Mouse (Mus musculus) thymus, adult 2 months (tissue): ENCODE measurements around the gene Olfr1371.
A peak's percentile ranks its signal among the peaks of the same experiment; 100 is the strongest.

Experiments used
- CTCF ChIP-seq: fragments of 200-500 bp; IDR thresholded peaks from 2 replicates; pipeline ENCODE4 v1.5.1; 2012; ENCODE audit warnings: mild to moderate bottlenecking, control low read depth, low read length, moderate library complexity, borderline replicate concordance; ENCODE audit not compliant: control insufficient read depth, poor library complexity, insufficient read depth; ENCODE audit errors: extremely low read depth
- POLR2A ChIP-seq: fragments of 200-500 bp; IDR thresholded peaks from 2 replicates; pipeline ENCODE4 v1.6.1; 2012; ENCODE audit warnings: mild to moderate bottlenecking, low read length, control low read depth, moderate library complexity; ENCODE audit not compliant: control insufficient read depth, poor library complexity, insufficient read depth; ENCODE audit errors: extremely low read depth

- TF ChIP-seq CTCF: peak; percentile 47; the same call in 1 of the 2 replicates
- TF ChIP-seq POLR2A: no peak
These were observed 48.1 kb upstream of the Olfr1371 start for GRCm38 (mm10) chr11:52261937-52262336.
